Mouse (Mus musculus): Measurements from ENCODE around the gene Camta1.
A peak's percentile ranks its signal among the peaks of the same experiment; 100 is the strongest.

Gene Camta1

GRCm38 (mm10) chr4:151229073-151229472 is 632.6 kb downstream of the Camta1 start:
- TF ChIP-seq CTCF (conservative IDR thresholded peaks at IDR 0.05; ENCODE audit: low read length) (no peak), POU5F1 (IDR thresholded peaks at IDR 0.05; ENCODE audit: borderline replicate concordance, low read length) (no peak), NANOG (IDR thresholded peaks at IDR 0.05; ENCODE audit: borderline replicate concordance, low read length) (no peak)

GRCm38 (mm10) chr4:151226496-151226895 is 635.2 kb downstream of the Camta1 start:
- Histone ChIP-seq H3K4me1 (replicated peaks; ENCODE audit: low read depth, low read length) (peaks cover 35% of the 10 kb centered on the region), H3K9me3 (ENCODE audit: low read length) (no peaks in the 10 kb centered on the region), H3K36me3 (ENCODE audit: insufficient read depth, low read length) (no peaks in the 10 kb centered on the region), H3K27me3 (ENCODE audit: insufficient read depth, low read length) (no peaks in the 10 kb centered on the region), H3K4me3 (replicated peaks; ENCODE audit: low read length) (peak overlapping the region; percentile 17; the same call in 1 of the 2 replicates)
- TF ChIP-seq NANOG (IDR thresholded peaks at IDR 0.05; ENCODE audit: borderline replicate concordance, low read length) (no peak), CTCF (conservative IDR thresholded peaks at IDR 0.05; ENCODE audit: low read length) (no peak), POU5F1 (IDR thresholded peaks at IDR 0.05; ENCODE audit: borderline replicate concordance, low read length) (no peak)

More at GRCm38 (mm10) chr4:151229073-151229472, 632.6 kb downstream of the Camta1 start:
- Histone ChIP-seq H3K4me1 (replicated peaks; ENCODE audit: low read depth, low read length) (peaks cover 24% of the 10 kb centered on the region), H3K27me3 (ENCODE audit: insufficient read depth, low read length) (no peaks in the 10 kb centered on the region; the same call in 1 of the 2 replicates), H3K9me3 (ENCODE audit: low read length) (no peaks in the 10 kb centered on the region), H3K4me3 (replicated peaks; ENCODE audit: low read length) (no peak overlapping the region), H3K36me3 (ENCODE audit: insufficient read depth, low read length) (no peaks in the 10 kb centered on the region)

DNA sequence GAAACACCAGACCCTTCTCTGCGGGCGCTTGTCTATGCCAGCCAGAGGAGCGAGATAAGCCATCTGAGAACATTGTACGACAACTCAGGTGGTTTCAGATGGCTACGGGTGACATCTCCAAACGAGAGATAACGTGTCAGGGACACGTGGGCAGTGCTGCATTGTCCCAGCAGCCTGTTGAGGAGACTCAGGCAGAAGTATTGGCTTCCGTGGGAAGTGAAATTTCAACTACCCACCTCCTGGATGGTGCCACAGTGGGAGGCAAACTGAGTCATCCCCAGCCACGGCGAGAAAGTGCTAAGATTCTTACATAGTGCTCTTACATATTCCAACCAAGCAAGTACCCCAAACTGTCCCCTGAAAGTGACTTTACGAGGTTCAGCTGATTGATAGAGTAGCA is 637.7 kb downstream of the Camta1 start:
- H3K36me3 ChIP-seq (ENCODE audit: insufficient read depth, low read length): no peaks in the 10 kb centered on the region
- no peaks in the 10 kb centered on the region; the same call in 1 of the 2 replicates for H3K27me3 ChIP-seq (ENCODE audit: insufficient read depth, low read length)
- TF ChIP-seq CTCF (conservative IDR thresholded peaks at IDR 0.05; ENCODE audit: low read length): no peak
- TF ChIP-seq POU5F1 (IDR thresholded peaks at IDR 0.05; ENCODE audit: borderline replicate concordance, low read length): no peak
- no peaks in the 10 kb centered on the region for H3K9me3 ChIP-seq (ENCODE audit: low read length)
- no peak overlapping the region for H3K4me3 ChIP-seq (replicated peaks; ENCODE audit: low read length)
- H3K4me1 ChIP-seq (replicated peaks; ENCODE audit: low read depth, low read length): peaks cover 30% of the 10 kb centered on the region

DNA sequence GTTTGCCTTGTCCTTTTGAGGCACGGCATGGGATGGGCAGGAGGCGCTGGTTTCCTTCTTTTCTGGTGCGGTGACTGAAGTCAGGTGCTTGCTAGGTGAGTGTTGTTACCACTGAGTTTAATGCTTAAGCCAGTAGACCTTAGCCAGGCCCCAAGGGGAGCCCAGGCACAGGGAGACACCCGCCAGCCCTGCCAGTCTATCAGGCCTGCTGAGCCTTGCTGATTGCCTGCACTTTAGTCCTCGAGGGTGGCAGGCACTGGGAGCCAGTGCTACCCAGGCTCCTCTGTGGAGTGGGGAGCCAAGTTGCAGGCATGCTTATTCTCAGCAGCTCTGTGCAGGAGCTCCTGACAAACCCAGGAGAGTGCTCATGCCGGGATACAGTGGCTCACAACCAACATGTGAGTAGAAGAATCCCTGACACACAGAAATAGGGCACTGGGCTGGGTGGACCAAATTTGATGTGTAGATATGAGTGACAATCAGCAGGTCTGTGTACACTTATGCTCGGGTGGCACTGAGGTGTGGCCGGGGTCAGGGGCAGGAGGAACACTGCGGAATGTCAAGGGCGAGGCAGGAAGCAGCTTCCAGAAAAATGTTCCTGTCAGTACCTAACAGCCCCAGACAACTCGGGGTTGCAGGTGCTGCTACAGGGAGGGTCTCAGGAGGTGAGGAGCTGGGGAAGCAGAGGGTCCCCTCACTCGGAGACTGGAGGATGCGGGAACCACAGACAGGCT is 638.2 kb downstream of the Camta1 start:
- TF ChIP-seq NANOG (IDR thresholded peaks at IDR 0.05; ENCODE audit: borderline replicate concordance, low read length) (no peak), CTCF (conservative IDR thresholded peaks at IDR 0.05; ENCODE audit: low read length) (no peak), POU5F1 (IDR thresholded peaks at IDR 0.05; ENCODE audit: borderline replicate concordance, low read length) (no peak)
- Histone ChIP-seq H3K9me3 (ENCODE audit: low read length) (no peaks in the 10 kb centered on the region), H3K36me3 (ENCODE audit: insufficient read depth, low read length) (no peaks in the 10 kb centered on the region), H3K27me3 (ENCODE audit: insufficient read depth, low read length) (no peaks in the 10 kb centered on the region; the same call in 1 of the 2 replicates), H3K4me3 (replicated peaks; ENCODE audit: low read length) (no peak overlapping the region), H3K4me1 (replicated peaks; ENCODE audit: low read depth, low read length) (peaks cover 26% of the 10 kb centered on the region)

GRCm38 (mm10) chr4:151222635-151223034 is 639.0 kb downstream of the Camta1 start:
- H3K9me3 ChIP-seq (ENCODE audit: low read length): no peaks in the 10 kb centered on the region
- H3K36me3 ChIP-seq (ENCODE audit: insufficient read depth, low read length): no peaks in the 10 kb centered on the region
- H3K4me3 ChIP-seq (replicated peaks; ENCODE audit: low read length): no peak overlapping the region
- TF ChIP-seq POU5F1 (IDR thresholded peaks at IDR 0.05; ENCODE audit: borderline replicate concordance, low read length) (no peak), NANOG (IDR thresholded peaks at IDR 0.05; ENCODE audit: borderline replicate concordance, low read length) (no peak), CTCF (conservative IDR thresholded peaks at IDR 0.05; ENCODE audit: low read length) (no peak)
- peaks cover 26% of the 10 kb centered on the region for H3K4me1 ChIP-seq (replicated peaks; ENCODE audit: low read depth, low read length)
- no peaks in the 10 kb centered on the region; the same call in 1 of the 2 replicates for H3K27me3 ChIP-seq (ENCODE audit: insufficient read depth, low read length)

DNA sequence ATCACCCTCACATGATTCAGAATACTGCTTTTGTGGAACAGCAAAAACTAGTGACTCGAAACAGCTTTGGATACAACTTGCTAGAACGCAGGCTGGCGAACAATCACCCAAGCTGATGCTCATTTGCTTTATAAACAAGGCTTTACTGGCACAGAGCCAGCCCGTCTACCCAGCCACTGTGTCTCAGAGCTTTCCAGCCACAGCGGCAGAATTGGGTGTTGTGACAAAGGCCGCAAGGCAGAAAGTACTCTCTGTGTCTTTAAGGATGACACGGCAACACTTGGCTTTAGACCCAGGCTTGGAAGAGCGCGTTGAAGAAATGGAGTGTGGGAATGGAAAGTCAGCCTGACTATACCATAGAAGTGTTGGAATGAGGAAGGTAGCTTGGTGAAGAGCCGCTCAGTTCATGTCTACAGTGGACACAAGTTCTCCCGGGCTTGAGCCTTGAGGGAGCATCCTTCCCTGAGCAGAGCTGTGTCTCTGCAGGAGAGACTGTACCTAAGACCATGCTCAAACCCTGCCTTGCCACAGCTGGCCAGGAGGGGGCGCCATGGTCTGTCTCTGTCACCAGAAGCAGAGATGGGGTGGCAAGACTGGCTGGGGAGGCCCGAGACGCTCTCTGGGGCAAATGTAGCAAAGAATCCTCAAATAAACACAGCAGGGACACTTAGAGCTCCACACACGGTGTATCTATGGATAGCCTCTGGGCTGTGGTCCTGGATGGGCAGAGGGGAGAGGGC is 645.0 kb downstream of the Camta1 start:
- no peaks in the 10 kb centered on the region; the same call in 1 of the 2 replicates for H3K27me3 ChIP-seq (ENCODE audit: insufficient read depth, low read length)
- 0 out of 2 replicates have a peak, but pooled peaks cover 11% of the 10 kb centered on the region for H3K4me1 ChIP-seq (replicated peaks; ENCODE audit: low read depth, low read length)
- no peak overlapping the region for H3K4me3 ChIP-seq (replicated peaks; ENCODE audit: low read length)
- no peaks in the 10 kb centered on the region for H3K9me3 ChIP-seq (ENCODE audit: low read length)
- no peaks in the 10 kb centered on the region for H3K36me3 ChIP-seq (ENCODE audit: insufficient read depth, low read length)
- TF ChIP-seq NANOG (IDR thresholded peaks at IDR 0.05; ENCODE audit: borderline replicate concordance, low read length) (no peak), CTCF (conservative IDR thresholded peaks at IDR 0.05; ENCODE audit: low read length) (peak; percentile 71)

DNA sequence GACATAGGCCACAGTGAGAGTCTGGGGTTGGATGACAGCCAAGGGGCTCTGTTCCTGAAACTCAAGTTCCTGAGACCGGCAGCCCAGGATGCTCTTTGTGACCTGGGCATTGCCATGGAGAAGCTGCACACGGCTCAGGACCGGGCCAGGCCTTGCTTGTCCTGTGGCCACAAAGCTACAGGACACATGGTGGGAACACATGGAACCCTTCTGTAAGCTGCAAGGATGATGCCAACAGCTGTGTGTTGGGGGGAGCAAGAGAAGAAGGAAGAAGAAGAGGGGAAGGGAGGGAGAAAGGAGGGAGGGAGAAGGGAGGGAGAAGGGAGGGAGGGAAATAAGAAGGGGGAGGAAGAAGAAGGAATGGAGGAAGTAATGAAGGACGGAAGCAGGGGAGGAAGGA is 645.8 kb downstream of the Camta1 start:
- Histone ChIP-seq H3K4me3 (replicated peaks; ENCODE audit: low read length) (no peak overlapping the region), H3K36me3 (ENCODE audit: insufficient read depth, low read length) (no peaks in the 10 kb centered on the region), H3K4me1 (replicated peaks; ENCODE audit: low read depth, low read length) (0 out of 2 replicates have a peak, but pooled peaks cover 14% of the 10 kb centered on the region), H3K9me3 (ENCODE audit: low read length) (no peaks in the 10 kb centered on the region), H3K27me3 (ENCODE audit: insufficient read depth, low read length) (no peaks in the 10 kb centered on the region; the same call in 1 of the 2 replicates)
- no peak for TF ChIP-seq NANOG (IDR thresholded peaks at IDR 0.05; ENCODE audit: borderline replicate concordance, low read length)

DNA sequence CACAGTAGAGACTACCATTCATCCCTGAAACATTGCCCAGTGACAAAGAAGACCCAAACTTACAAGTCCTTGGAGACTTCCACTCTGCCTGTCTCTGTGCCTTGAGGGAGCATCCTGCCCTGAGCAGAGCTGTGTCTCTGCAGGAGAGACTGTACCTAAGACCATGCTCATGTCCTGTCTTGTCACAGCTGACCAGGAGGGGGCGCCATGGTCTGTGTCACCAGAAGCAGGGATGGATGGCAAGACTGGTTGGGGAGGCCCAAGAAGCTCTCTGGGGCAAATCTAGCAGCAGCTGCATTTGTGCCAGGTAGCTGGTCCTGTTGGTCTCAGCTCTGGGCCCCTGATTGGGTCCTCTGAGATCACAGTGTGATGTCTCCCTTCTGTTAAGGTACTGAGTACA is 646.5 kb downstream of the Camta1 start:
- Histone ChIP-seq H3K9me3 (ENCODE audit: low read length) (no peaks in the 10 kb centered on the region), H3K27me3 (ENCODE audit: insufficient read depth, low read length) (no peaks in the 10 kb centered on the region; the same call in 1 of the 2 replicates), H3K4me1 (replicated peaks; ENCODE audit: low read depth, low read length) (0 out of 2 replicates have a peak, but pooled peaks cover 14% of the 10 kb centered on the region), H3K4me3 (replicated peaks; ENCODE audit: low read length) (no peak overlapping the region), H3K36me3 (ENCODE audit: insufficient read depth, low read length) (no peaks in the 10 kb centered on the region)
- TF ChIP-seq CTCF (conservative IDR thresholded peaks at IDR 0.05; ENCODE audit: low read length): peak; percentile 46; the same call in 1 of the 2 replicates
- no peak for TF ChIP-seq NANOG (IDR thresholded peaks at IDR 0.05; ENCODE audit: borderline replicate concordance, low read length)
